Mouse (Mus musculus) hindbrain, embryonic 12.5 days (tissue): ENCODE measurements around the gene Pilrb1. TPM values are rescaled to one million over a fixed set of nuclear protein-coding genes. Genes with fewer than 3 reads are reported as not detected.
"Not testable (repeated sequence)": the region's sequence is repeated elsewhere in the genome, so short reads cannot be mapped to it uniquely, and the experiment has no call there.

ENCODE experiments used
- ATAC-seq: fragments of 200-750 bp; cut with Nextera tagmentation; 2 replicates; pipeline ENCODE4 v1.8.0; 2017; ENCODE audit warnings: moderate TSS enrichment; ENCODE audit not compliant: low FRiP score
- H3K27ac ChIP-seq: fragments of 300-500 bp; sonication (generic); 2 replicates; pipeline ENCODE4 v1.5.1; 2016; ENCODE audit warnings: mild to moderate bottlenecking
- H3K27me3 ChIP-seq: fragments of 300-500 bp; sonication (generic); 2 replicates; pipeline ENCODE4 v1.6.1; 2016; ENCODE audit warnings: mild to moderate bottlenecking
- H3K36me3 ChIP-seq: fragments of 300-500 bp; sonication (generic); 2 replicates; pipeline ENCODE4 v1.6.1; 2016; ENCODE audit warnings: mild to moderate bottlenecking
- H3K4me1 ChIP-seq: fragments of 300-500 bp; sonication (generic); 2 replicates; pipeline ENCODE4 v1.6.1; 2016
- H3K4me2 ChIP-seq: fragments of 300-500 bp; sonication (generic); replicated peaks from 2 replicates; pipeline ENCODE4 v1.6.1; 2016; ENCODE audit warnings: mild to moderate bottlenecking
- H3K4me3 ChIP-seq: fragments of 300-500 bp; sonication (generic); 2 replicates; pipeline ENCODE4 v1.5.1; 2016; ENCODE audit warnings: mild to moderate bottlenecking
- H3K9ac ChIP-seq: fragments of 300-500 bp; sonication (generic); 2 replicates; pipeline ENCODE4 v1.6.1; 2016; ENCODE audit warnings: mild to moderate bottlenecking, moderate library complexity
- H3K9me3 ChIP-seq: fragments of 300-500 bp; sonication (generic); replicated peaks from 2 replicates; pipeline ENCODE4 v1.6.1; 2016; ENCODE audit warnings: mild to moderate bottlenecking
- whole genome bisulfite sequencing: fragments of 180-500 bp; shearing (Covaris S2); methylation state at CpG from one replicate; pipeline ENCODE4 v1.1.7; 2016; 5-methylcytosine and 5-hydroxymethylcytosine counted together
- polyA plus RNA-seq: library from polyadenylated mRNA; unstranded; fragments of >200 nt; fragmentation: Nextera tagmentation; extraction: Ambion mirVana; gene quantifications from 2 replicates; pipeline ENCODE4 v1.2.1, GENCODE M21; 2016

The Pilrb1 gene
- polyA plus RNA-seq, 1 experiment from 2014 or later, result not detected

DNA sequence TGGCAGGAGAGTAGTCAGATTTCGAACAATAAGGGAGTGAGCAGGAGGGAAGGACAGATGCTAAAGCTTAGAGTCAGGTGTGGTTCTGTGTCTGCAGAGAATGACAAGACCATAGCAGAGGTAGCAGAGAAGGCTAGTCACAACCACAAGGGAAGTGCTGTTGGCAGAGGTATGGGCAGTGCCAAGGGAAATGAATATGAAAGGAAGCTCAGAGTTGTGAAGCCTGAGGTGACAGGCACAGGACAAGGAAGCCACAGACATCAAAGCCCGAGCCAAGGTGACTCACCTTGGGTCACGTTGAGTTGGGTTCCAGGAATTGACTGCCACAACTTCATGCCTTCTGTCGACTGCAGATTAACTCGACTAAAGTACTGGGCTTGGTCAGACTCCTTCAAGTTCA, 1.0 kb downstream of the Pilrb1 start:
- not testable (repeated sequence) for H3K27me3 ChIP-seq, H3K4me2 ChIP-seq, H3K9me3 ChIP-seq, H3K9ac ChIP-seq, H3K36me3 ChIP-seq, H3K4me1 ChIP-seq, ATAC-seq, H3K27ac ChIP-seq, H3K4me3 ChIP-seq
- WGBS, result 69% methylated on average over 5 of the region's 5 CpGs

DNA sequence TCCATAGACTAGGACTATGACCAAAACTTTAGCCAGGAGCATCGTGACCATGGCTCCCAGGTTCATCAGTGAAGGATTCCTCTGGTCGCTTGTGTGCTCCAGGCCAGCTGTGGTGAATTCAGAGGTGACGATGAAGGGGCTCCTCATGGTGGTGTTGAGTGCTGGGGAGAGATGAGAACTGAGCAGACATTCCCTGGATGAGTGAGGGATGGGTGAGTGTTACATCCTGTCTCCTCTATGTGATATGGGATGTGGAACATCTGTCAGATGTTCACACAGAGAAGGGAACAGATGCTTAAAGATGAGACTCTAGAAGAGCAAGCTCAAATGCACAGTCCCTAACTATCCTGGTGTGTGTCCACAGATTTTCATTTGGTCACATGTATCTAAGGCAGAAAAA, 3.0 kb downstream of the Pilrb1 start:
- not testable (repeated sequence) for H3K9me3 ChIP-seq, H3K27me3 ChIP-seq, H3K4me1 ChIP-seq, H3K36me3 ChIP-seq, H3K4me3 ChIP-seq, ATAC-seq, H3K9ac ChIP-seq, H3K4me2 ChIP-seq, H3K27ac ChIP-seq
- 87% methylated on average over 3 of the region's 3 CpGs for WGBS

DNA sequence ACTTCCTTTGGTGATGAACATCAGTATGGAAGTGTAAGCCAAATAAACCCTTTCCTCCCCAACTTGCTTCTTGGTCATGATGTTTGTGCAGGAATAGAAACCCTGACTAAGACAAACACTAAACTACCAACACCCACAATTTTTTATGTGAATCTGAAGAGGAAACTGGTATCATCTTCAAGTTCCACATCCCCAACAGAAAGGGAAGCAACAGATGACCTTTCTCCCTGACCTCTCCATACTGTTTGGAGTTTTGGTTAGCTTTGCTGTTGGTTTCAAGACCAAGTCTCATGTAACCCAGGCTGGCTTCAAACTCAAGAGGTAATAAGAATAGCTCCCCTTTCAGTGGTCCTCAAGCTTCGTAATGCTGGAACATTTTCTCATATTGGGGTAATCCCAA, 7.6 kb downstream of the Pilrb1 start:
- H3K4me1 ChIP-seq, ATAC-seq, H3K9ac ChIP-seq, H3K4me2 ChIP-seq, H3K27me3 ChIP-seq, H3K36me3 ChIP-seq, H3K4me3 ChIP-seq, H3K9me3 ChIP-seq, H3K27ac ChIP-seq: not testable (repeated sequence)
- WGBS, result 89% methylated on average over 1 of the region's 1 CpGs

DNA sequence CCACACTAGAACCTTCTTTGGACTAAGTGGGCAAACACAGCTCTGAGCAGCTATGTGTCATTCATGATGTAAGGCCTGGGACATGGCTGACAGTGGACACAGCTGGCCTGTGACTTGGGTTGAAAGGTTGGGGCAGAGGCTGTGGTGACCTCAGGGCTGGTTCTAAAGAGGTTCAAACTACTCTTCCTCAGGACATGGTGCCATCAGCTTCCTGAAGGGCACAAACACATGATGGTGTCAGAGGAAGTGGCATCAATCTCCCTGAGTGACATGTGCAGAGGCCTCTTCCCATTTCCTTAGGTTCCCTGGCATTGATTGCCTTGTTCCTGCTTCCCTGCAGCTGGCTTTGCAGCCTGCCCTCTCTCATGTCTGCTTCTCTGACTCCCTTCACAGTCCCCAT, 20.8 kb downstream of the Pilrb1 start:
- H3K27ac ChIP-seq, H3K9me3 ChIP-seq, H3K4me1 ChIP-seq, H3K4me3 ChIP-seq, H3K9ac ChIP-seq, H3K27me3 ChIP-seq, H3K4me2 ChIP-seq, H3K36me3 ChIP-seq, ATAC-seq: not testable (repeated sequence)

DNA sequence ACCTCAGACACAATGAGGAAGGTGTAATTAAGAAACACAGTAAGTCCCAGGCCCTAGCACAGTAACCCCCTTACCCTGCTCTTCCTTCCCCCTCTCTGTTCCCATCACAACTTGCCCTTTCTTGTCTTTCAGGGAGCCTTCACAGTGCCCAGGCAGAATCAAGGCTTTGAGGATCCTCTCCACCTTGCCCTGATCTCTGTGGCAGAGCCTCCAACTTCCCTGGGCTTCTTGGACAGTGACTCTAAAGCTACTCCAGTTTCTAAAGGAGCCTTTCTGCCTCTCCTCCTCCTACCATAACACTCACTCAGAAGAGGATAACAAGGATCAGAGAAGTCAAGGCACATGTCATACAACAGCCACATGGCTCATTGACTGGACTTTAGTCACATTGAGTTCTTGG, 21.3 kb downstream of the Pilrb1 start:
- no peaks in the 10 kb centered on the region for H3K4me1 ChIP-seq
- no peaks in the 10 kb centered on the region for H3K36me3 ChIP-seq
- H3K27me3 ChIP-seq, result no peaks in the 10 kb centered on the region
- ATAC-seq, result no peak
- H3K4me2 ChIP-seq, result no peak overlapping the region
- no peak overlapping the region for H3K9ac ChIP-seq
- H3K9me3 ChIP-seq, result no peaks in the 10 kb centered on the region
- H3K4me3 ChIP-seq, result no peak overlapping the region
- no peak overlapping the region for H3K27ac ChIP-seq

DNA sequence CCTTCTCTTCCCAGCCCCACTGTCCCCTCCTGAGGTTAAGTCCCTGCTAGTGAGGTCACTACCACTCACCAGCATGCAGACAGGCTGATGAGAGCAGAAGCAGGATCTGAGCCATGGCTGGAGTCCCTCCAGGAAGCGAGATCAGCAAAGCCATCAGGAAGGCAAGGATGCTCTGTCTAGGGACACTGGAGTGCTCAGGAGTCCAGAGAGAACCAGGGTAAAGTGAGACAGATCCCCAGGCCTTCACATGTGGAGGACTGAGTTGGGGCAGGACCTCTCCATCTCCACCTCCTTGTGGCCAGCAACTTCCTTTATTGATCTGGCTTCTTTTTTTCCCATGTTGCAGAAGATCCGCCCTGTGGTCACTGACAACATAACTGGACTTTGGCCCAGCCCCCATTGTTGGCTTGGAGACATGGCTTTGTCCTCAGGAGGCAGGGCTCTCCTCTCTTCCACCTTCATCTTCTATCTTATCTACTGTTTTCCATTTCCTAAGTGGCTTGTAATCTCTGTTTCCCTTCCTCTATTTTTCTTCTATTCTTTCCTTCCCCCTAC, 21.9 kb downstream of the Pilrb1 start, which contains the start of gene Pilra:
TSS of gene Pilra (minus strand) at position 316 of the 555 bp plus-strand sequence.
- H3K9me3 ChIP-seq, H3K36me3 ChIP-seq, H3K4me3 ChIP-seq, H3K27ac ChIP-seq, H3K4me1 ChIP-seq, H3K4me2 ChIP-seq, H3K27me3 ChIP-seq, H3K9ac ChIP-seq, ATAC-seq: not testable (repeated sequence)
- WGBS, result 65% methylated on average over 2 of the region's 2 CpGs

DNA sequence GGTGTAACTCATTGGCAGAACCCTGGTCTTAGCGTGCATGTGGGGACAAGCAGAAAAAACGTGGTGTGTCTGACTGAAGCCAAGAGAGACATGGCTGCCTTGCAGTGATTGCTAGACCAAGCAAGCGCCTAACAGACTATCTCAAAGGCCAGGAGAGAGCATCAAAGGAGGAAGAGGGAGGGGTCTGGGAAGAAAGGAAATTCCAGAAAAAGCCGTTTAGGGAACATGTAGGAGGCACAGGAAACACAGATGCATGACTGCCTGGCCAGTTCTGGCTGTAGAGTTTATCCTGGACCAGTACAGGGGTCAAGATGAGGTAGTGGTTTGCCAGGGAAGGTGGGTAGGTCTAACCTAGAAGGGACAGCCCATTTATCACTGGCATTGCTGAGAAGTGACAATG, 24.4 kb downstream of the Pilrb1 start:
- 62% methylated on average over 4 of the region's 4 CpGs for WGBS
- no peak overlapping the region for H3K4me2 ChIP-seq
- no peak for ATAC-seq
- no peaks in the 10 kb centered on the region for H3K36me3 ChIP-seq
- H3K27me3 ChIP-seq, result no peaks in the 10 kb centered on the region
- no peak overlapping the region for H3K9ac ChIP-seq
- no peaks in the 10 kb centered on the region for H3K4me1 ChIP-seq
- no peak overlapping the region for H3K4me3 ChIP-seq
- H3K9me3 ChIP-seq, result no peaks in the 10 kb centered on the region
- H3K27ac ChIP-seq, result no peak overlapping the region

DNA sequence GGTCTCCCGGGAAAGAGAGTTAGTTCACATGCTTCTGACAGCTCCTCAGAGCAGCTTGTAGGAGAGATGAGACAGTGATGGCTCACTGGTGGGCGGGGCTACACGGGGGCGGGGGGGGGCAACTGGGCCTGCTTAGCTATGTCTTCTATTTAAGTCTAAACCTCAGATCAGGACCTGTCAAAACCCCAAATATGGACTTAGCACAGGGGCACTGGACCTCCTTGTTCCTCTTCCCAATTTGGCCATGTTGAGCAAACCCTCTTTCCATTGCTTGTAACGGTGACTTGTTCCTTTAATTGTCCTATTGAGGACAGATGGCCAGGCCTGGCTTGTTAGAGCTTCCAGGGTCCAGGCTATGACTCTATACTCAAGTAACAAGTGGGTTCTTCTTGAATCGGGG, 26.4 kb downstream of the Pilrb1 start:
- Histone ChIP-seq H3K27ac (no peak overlapping the region), H3K9me3 (no peaks in the 10 kb centered on the region), H3K36me3 (no peaks in the 10 kb centered on the region), H3K27me3 (no peaks in the 10 kb centered on the region), H3K9ac (no peak overlapping the region), H3K4me2 (no peak overlapping the region), H3K4me1 (no peaks in the 10 kb centered on the region), H3K4me3 (no peak overlapping the region)
- 77% methylated on average over 6 of the region's 6 CpGs for WGBS
- ATAC-seq, result no peak

DNA sequence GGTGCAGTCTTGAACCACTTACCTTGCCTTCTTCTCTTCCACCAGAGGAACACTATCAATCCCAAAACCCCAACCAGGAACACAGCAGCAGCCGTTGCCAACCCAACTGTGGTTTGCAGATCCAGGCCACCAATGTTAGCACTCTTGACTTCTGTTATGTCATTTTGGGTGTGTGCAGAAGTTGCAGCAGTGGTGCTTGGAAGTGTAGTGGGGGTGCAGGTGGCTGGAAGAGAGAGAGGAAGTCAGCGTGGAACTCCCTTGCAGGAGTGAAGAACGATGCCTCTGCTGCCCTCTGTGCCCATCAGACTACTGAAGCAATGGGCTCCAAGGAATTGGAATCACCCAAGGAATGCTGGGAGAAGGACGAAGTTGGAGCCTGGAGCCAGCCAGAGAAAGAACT, 26.8 kb downstream of the Pilrb1 start:
- Histone ChIP-seq H3K27ac (no peak overlapping the region), H3K4me1 (no peaks in the 10 kb centered on the region), H3K36me3 (no peaks in the 10 kb centered on the region), H3K4me2 (no peak overlapping the region), H3K9me3 (no peaks in the 10 kb centered on the region), H3K9ac (no peak overlapping the region), H3K4me3 (no peak overlapping the region), H3K27me3 (no peaks in the 10 kb centered on the region)
- ATAC-seq, result no peak
- 89% methylated on average over 4 of the region's 4 CpGs for WGBS

DNA sequence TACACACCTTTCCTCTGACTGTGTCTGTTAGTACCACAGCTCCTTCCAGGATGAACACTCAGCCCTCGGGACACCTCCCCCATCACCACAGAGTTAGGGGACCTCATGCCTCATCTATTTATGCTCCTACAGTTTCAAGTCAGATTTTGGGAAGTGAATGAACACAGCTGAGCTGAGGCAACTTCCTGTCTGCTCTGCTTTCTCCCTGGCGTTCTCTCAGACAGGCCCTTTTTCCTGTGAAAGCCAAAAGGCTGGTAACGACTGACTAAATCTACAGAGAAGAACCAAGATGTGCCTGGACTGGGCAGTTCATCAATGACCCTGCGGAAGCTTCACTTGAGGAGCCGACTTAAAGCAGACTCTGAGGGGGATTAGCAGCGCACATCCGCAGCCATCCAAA, 27.7 kb downstream of the Pilrb1 start:
- ATAC-seq, result no peak
- whole genome bisulfite sequencing, result 87% methylated on average over 7 of the region's 7 CpGs
- no peaks in the 10 kb centered on the region for H3K9me3 ChIP-seq
- H3K4me3 ChIP-seq, result no peak overlapping the region
- H3K36me3 ChIP-seq, result no peaks in the 10 kb centered on the region
- H3K27ac ChIP-seq, result no peak overlapping the region
- no peaks in the 10 kb centered on the region for H3K27me3 ChIP-seq
- no peak overlapping the region for H3K9ac ChIP-seq
- H3K4me1 ChIP-seq, result no peaks in the 10 kb centered on the region
- H3K4me2 ChIP-seq, result no peak overlapping the region

DNA sequence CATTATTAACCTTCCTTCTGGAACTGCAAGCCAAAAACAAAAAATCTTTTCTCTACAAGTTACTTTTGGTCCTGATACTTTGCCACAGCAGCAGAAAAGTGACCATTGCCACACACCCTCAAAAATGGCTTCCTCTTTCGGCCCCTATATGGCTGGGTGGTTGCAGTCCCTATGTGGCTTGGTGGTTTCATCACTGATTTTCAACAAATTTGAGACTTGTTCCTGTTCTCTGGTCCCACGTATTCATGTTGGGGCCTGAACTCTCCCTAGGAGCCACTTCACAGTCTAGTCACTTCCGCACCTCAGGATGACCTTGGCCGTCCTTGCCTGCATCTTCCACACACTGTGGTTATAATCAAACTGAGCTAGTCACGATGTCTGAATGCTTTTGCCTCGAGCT, 29.2 kb downstream of the Pilrb1 start:
- Histone ChIP-seq H3K9me3 (no peaks in the 10 kb centered on the region), H3K27ac (no peak overlapping the region), H3K27me3 (no peaks in the 10 kb centered on the region), H3K36me3 (no peaks in the 10 kb centered on the region), H3K4me2 (no peak overlapping the region), H3K9ac (no peak overlapping the region), H3K4me1 (no peaks in the 10 kb centered on the region), H3K4me3 (no peak overlapping the region)
- WGBS, result 83% methylated on average over 6 of the region's 6 CpGs
- no peak for ATAC-seq

DNA sequence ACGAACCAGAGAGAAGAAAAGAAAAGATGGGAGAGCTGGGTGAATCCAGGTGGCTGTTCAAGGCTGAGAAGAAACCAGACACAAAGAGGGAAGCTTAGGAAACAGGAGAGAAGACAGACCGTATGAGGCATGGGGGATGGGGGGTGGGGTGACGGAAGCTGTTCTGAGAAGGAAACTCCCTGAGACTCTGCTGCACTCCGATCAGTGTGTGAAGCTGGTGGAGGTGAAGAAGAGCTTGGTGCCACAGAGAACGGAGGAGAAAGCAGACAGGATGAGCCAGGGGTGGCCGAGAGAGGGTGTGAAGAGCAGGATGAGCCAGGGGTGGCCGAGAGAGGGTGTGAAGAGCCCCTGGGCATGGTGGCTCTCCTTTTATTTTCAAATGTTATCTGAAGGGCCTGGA, 31.5 kb downstream of the Pilrb1 start:
- Histone ChIP-seq H3K27ac (no peak overlapping the region), H3K4me2 (no peak overlapping the region), H3K9ac (no peak overlapping the region), H3K27me3 (no peaks in the 10 kb centered on the region), H3K36me3 (no peaks in the 10 kb centered on the region), H3K4me1 (no peaks in the 10 kb centered on the region), H3K9me3 (no peaks in the 10 kb centered on the region), H3K4me3 (no peak overlapping the region)
- no peak for ATAC-seq
- WGBS, result 58% methylated on average over 7 of the region's 7 CpGs

DNA sequence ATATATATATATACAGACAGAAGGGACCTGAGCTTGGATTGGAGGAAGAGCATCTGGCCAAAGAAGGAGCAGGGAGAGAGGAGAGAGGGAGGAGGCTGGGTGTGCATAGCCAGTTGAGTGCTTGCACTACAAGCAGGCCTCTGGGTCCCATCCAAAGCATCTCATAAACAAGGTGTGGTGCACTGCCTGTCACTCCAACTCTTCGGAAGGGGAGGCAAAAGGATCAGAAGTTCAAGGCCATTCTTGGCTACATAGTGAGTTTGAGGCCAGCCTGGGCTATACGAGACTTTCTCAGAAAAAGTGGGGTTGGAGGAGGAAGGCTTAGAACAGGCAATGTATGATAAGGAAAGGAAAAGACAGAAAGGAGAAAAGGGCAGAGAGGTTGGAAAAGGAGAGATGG, 31.9 kb downstream of the Pilrb1 start:
- Histone ChIP-seq H3K4me3 (no peak overlapping the region), H3K4me2 (no peak overlapping the region), H3K36me3 (no peaks in the 10 kb centered on the region), H3K4me1 (no peaks in the 10 kb centered on the region), H3K27me3 (no peaks in the 10 kb centered on the region), H3K27ac (no peak overlapping the region), H3K9me3 (no peaks in the 10 kb centered on the region), H3K9ac (no peak overlapping the region)
- ATAC-seq, result no peak
- WGBS, result 87% methylated on average over 2 of the region's 2 CpGs

DNA sequence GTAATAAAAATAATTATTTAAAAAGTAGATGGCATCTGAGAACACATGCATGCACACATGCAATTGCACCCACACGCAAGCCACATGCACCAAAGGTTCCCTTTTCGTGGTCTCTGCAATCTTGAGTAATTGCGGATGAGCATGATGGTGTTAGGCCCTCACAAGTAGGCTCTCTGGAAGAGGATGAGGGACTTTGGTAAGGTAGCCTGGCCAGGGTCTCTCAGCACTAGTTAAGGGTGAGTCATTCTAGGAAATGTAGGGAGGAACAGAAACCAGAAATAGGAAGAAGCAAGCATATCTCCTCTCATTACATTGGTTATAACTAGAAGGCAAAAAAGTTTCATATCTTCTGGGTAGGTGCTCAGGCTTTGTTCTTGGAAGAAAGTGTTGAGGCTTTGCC, 32.9 kb downstream of the Pilrb1 start:
- H3K27me3 ChIP-seq, result no peaks in the 10 kb centered on the region
- H3K4me3 ChIP-seq, result no peak overlapping the region
- no peak for ATAC-seq
- H3K4me1 ChIP-seq, result no peaks in the 10 kb centered on the region
- H3K27ac ChIP-seq, result no peak overlapping the region
- H3K4me2 ChIP-seq, result no peak overlapping the region
- H3K9ac ChIP-seq, result no peak overlapping the region
- no peaks in the 10 kb centered on the region for H3K36me3 ChIP-seq
- WGBS, result 89% methylated on average over 3 of the region's 3 CpGs
- H3K9me3 ChIP-seq, result no peaks in the 10 kb centered on the region
